Mouse (Mus musculus) frontal cortex, adult (tissue): ENCODE measurements around the gene Mrps30.
A peak's percentile ranks its signal among the peaks of the same experiment; 100 is the strongest.
"Not testable (repeated sequence)": the region's sequence is repeated elsewhere in the genome, so short reads cannot be mapped to it uniquely, and the experiment has no call there.

Experiments
- ATAC-seq: cut with Nextera tagmentation; 2 replicates; pipeline ENCODE4 v1.9.2; 2017; ENCODE audit warnings: mild to moderate bottlenecking, moderate library complexity, mixed read lengths; ENCODE audit not compliant: low TSS enrichment

Gene Mrps30

GRCm38 (mm10) chr13:118386511-118387447 lies at the start of gene Mrps30, which contains the start of gene B430218F22Rik:
Gene Mrps30, minus strand, starts transcription at chr13:118387252.
Gene B430218F22Rik, plus strand, starts transcription at chr13:118386630.
- ATAC-seq, result peak; percentile 99

GRCm38 (mm10) chr13:118420847-118421246 lies 33.8 kb upstream of the Mrps30 start:
- ATAC-seq, result no peak

GRCm38 (mm10) chr13:118420408-118420807 lies 33.4 kb upstream of the Mrps30 start:
- no peak for ATAC-seq

GRCm38 (mm10) chr13:118418163-118418562 lies 31.1 kb upstream of the Mrps30 start:
- ATAC-seq, result no peak

- ATAC-seq, result no peak
Measured at GRCm38 (mm10) chr13:118411297-118411992, 24.4 kb upstream of the Mrps30 start.

- ATAC-seq, result peak; percentile 79
Measured at GRCm38 (mm10) chr13:118403544-118403943, 16.5 kb upstream of the Mrps30 start.

- no peak for ATAC-seq
Measured at GRCm38 (mm10) chr13:118400340-118400739, 13.3 kb upstream of the Mrps30 start.

GRCm38 (mm10) chr13:118395803-118396202 lies 8.8 kb upstream of the Mrps30 start:
- no peak for ATAC-seq

GRCm38 (mm10) chr13:118387448-118387801 lies 373 bp upstream of the Mrps30 start:
- ATAC-seq, result not testable (repeated sequence)

- ATAC-seq, result no peak
Measured at GRCm38 (mm10) chr13:118380381-118380780, 6.7 kb downstream of the Mrps30 start.

GRCm38 (mm10) chr13:118379155-118379554 lies 7.9 kb downstream of the Mrps30 start:
- peak; percentile 75 for ATAC-seq

GRCm38 (mm10) chr13:118372871-118373270 lies 14.2 kb downstream of the Mrps30 start:
- peak; percentile 86 for ATAC-seq

GRCm38 (mm10) chr13:118365774-118366173 lies 21.3 kb downstream of the Mrps30 start:
- ATAC-seq, result no peak

GRCm38 (mm10) chr13:118363342-118363741 lies 23.7 kb downstream of the Mrps30 start:
- peak; percentile 98 for ATAC-seq

- no peak for ATAC-seq
Measured at GRCm38 (mm10) chr13:118350870-118351269, 36.2 kb downstream of the Mrps30 start.

GRCm38 (mm10) chr13:118350257-118350656 lies 36.8 kb downstream of the Mrps30 start:
- ATAC-seq, result peak; percentile 94
